Mouse (Mus musculus): ENCODE results near the gene Trp63. TPM values are rescaled to one million over a fixed set of nuclear protein-coding genes. Genes with fewer than 3 reads are reported as not detected.

The Trp63 gene
- total RNA-seq, 2 experiments from 2014 or later: 0.35 TPM; not detected in 1

DNA sequence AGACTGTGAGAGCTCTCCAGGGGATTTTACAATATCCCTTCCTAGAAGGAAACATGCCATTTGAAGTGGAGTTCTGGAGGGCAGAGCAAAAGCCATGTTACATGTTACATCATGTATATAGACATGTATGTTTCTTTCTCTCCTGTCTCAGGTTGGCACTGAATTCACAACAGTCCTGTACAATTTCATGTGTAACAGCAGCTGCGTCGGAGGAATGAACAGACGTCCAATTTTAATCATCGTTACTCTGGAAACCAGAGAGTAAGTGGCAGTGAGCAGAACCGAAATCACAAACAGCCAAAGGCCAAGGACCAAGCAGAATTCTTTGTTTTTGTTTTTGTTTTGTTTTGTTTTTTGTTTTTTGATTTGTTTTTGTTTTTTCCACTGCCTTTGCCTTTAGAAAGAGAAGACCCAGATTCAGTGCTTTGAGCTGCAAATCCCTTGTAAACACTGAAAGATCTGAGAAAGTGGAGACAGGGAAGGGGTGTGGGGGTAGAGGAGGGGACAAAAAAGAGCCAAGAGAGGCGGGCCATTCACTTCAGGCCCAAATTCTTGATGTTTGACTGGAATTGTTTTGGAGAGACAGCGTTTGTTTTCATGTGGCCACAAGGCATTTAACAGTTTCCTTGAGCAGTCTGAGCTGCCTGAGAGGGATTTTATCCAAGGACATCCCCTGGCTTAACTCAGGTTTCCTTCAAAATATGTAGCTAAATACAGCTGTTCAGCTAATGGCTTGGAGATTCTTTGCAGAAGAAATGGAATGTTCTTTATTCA is 181.7 kb downstream of the Trp63 start:
- ATAC-seq (replicated peaks; ENCODE audit: poor library complexity): no peak

DNA sequence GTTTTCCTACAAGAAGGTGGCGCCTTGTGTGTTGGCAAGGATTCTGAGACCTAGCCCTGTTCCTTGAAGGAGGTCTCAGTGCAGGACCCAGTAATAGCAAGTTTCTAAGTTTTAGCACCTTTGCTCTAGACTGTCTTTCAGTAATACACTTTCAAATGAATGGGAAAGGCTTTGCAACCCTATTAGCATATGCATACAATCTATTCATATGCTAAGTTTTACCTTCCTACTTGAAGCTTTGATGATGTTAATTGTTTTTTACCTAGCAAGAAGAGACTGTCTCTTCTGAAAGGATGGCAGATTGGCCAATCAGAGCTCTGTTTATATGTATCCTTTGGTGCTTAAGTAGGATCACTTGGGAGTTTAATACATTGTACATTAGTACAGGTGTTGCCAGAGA is 187.9 kb downstream of the Trp63 start:
- ATAC-seq (replicated peaks; ENCODE audit: poor library complexity): no peak

DNA sequence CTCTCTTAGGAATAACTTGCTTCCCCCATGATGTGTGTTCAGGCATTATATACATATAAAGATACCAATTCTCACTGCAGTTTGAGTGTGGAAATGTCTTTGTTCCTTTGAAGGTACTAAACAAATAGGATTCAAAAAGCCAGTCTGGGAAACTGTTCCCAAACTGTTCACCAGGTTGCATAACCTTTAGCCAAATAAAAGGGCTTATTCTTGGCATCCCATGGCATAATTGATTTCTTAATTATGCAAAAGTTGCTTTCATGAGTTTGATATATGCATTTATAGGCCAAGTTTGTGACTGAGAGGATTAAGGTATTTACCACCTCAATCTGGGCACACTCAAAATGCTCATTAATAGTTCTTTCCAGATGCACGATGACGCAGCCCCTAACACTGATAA is 192.1 kb downstream of the Trp63 start:
- no peak for ATAC-seq (replicated peaks; ENCODE audit: poor library complexity)

DNA sequence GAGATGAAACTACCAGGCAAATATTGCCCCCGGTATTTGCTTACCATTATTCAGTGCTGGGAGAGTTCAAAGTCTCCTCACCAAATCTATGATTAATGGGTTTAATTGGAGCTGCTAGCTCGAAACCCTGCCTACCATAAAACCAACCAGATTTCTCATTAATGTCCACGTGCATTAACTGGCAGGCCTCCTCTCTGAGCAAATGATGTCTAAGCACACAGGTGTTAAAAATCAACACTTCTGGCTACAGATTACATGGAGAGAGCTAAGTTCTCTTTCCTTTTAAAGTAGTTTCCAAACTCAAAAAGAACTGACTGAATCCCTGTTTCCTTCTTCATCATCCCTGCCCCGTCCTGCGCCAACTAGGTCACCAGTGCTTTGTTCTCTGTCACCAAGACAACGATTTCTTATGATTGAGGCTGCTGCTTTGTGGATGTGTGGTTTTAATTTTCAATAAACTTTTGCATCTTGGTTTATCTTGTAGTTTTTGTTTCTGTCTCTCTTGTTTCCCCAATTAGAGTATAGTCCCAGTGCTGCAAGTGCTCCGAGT is 193.9 kb downstream of the Trp63 start:
- ATAC-seq (replicated peaks; ENCODE audit: poor library complexity): no peak

DNA sequence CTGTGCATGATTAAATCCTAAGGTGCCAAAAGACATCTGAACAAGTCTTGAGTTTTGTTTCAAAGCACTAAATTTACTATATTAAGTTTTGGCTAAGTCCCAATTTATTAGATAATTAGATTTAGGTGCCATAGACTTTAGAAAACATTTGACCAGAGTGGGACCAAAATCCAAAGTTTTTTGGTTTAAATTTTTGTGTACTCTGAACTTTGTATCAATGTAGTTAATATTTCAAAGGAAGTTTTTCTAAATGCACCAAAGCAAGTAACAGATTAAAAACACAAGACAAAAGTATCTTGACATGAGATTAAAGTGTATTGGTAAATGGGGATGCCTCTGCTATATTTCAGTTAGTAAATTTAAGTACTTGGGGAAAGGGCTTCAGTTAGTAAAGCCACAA is 194.6 kb downstream of the Trp63 start:
- ATAC-seq (replicated peaks; ENCODE audit: poor library complexity): no peak

DNA sequence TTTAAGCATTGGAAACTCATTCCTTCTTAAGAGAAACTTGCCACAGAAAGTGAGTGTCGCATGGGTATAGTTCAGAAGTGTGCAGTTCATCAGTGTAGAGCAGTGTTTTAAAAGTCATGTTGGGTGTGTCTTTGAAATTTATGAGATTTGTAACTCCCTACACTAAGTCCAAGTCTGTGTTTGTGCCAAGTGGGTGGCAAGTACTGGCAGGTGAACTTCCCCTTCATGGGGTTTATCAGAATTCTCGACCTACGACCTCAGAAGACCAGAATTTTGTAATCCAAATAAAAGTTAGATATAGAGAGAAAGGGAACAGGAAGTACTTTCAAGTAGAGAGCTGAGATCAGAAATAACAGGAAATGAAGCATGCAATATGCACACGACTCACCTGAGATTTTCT is 215.5 kb downstream of the Trp63 start:
- no peak for ATAC-seq (replicated peaks; ENCODE audit: poor library complexity)

DNA sequence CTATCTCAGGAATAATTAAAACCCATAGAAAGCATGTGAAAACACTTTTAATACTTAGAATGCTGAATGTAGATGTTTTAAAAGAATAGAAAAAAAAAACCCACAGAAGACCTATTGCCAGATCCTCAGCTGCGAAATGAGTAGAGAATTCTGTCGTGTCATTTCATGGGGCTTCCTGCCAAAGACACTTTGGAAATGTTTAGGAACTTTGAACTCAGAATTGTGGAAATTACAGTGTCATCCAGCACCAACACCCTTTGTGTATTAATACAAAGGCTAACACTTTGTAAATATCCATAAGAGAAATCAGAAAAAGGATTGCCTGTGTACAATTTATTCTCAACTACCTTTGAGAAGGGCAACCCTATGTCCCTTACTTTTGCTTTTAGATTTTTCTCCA is 216.1 kb downstream of the Trp63 start:
- no peak for ATAC-seq (replicated peaks; ENCODE audit: poor library complexity)

DNA sequence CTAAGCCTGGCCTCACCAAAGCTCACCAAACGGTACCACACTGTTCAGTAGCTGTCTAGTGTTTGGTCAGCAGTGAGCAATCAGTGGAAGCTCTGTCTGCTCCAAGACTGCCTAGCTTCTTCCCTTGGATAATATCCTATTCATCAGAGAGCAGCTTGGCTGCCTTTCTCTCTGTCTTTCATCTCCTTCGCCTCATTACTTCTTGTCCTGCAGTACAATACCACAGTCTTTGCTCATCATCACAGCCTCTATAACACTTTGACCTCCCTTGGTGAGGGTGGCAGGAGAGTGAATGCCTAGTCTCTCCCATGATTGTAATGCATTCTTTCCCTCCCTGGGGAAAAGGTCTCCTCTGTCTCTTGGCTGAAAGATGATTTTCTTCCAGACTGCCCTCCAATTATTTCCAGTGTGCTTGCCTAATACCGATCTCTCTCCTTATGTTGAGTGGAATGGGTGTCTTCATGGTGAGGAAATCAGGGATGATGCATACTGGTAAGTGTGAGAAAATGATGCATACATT is 216.9 kb downstream of the Trp63 start:
- no peak for ATAC-seq (replicated peaks; ENCODE audit: poor library complexity)

DNA sequence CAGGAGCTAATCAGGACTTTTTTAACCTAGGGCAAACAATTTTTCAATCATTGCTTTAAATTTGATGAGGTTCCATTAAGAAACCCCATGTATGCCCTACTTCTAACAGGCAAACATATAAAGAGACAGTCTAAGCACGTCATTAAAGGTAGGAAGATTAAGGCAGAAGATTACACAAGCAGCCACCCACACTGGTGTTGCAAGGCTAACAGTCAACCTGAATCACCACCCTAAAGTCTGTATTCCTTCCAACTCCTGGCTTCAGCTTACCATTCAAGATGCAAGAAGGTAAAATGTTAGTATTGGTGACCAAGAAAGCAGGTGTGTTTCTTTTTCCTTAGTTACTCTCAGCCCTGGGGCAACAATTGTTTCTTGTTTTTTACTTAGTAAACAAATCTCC is 228.6 kb downstream of the Trp63 start:
- 0 out of 2 replicates have a peak, but pooled peaks have one; percentile 17 for ATAC-seq (replicated peaks; ENCODE audit: poor library complexity)

DNA sequence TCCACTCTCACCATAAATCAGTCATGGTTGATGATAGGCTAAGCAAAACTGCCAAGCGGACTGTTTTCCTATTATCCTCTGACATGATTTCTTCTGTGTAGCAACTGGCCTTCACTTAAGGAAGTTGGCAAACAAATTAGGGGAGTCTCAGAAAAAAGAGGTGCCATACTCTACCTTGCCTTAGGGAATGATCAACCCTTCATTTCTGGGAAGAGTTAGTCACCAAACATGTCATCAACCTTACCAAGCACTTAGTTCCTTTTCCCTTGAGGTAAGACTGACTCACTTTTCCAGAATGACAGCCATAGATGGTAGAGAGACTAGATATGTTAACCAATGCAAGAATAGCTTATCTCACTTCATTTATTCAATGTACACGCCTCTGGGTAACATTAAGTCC is 250.6 kb downstream of the Trp63 start:
- ATAC-seq (replicated peaks; ENCODE audit: poor library complexity): no peak
